Mouse (Mus musculus): ENCODE measurements around the gene Fam92a.
"Not testable (repeated sequence)": the region's sequence is repeated elsewhere in the genome, so short reads cannot be mapped to it uniquely, and the experiment has no call there.

Gene Fam92a

GRCm38 (mm10) chr4:12171318-12172091 lies at the start of gene Fam92a:
TSS of gene Fam92a (minus strand) at chr4:12172015.
- DNase-seq = peak; percentile 64

- peak; percentile 57 for DNase-seq
Measured at GRCm38 (mm10) chr4:12178992-12179391, 7.2 kb upstream of the Fam92a start.

- no peak for DNase-seq
Measured at GRCm38 (mm10) chr4:12170986-12171317, 863 bp downstream of the Fam92a start.

GRCm38 (mm10) chr4:12147660-12148059 lies 24.2 kb downstream of the Fam92a start:
- DNase-seq = no peak

- DNase-seq = not testable (repeated sequence)
Measured at GRCm38 (mm10) chr4:12141516-12141915, 30.3 kb downstream of the Fam92a start.

GRCm38 (mm10) chr4:12140592-12141062 lies 31.2 kb downstream of the Fam92a start:
- DNase-seq = not testable (repeated sequence)

GRCm38 (mm10) chr4:12140141-12140567 lies 31.7 kb downstream of the Fam92a start, which contains the start of gene Rbm12b1:
TSS of gene Rbm12b1 (plus strand) at chr4:12140264.
- peak; percentile 73 for DNase-seq
